ENCODE assay signal across 25 mouse cellular contexts in the genomic region with DNA sequence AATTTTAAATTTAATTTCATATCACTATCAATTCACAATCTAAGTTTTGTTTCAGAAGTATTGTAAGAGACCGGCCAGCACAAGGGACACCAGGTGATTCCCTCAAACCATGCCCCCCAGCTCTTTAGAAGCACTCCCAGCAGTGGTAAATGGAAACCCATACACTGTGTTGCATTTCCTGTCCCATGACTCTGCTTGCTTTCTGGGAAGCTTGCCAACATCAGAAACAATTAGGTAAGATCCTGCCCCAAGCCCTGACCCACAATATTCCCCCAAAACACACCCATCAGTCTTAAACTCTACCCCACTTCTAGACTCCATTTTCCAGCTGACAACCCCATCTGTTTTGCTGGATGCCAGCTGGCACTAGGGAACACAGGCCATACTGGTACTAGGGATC.
DNase-seq lines count a peak whose midpoint lies in the region; ATAC-seq and TF ChIP-seq lines count a peak whose summit lies in the region.
"Had no signal": no experiment of that assay in that cellular context is flagged by ENCODE, and none has a peak within 500 bp of the region (broad histone marks: within the 10 kb centered on the region; RNA-seq: fewer than 3 reads in every experiment).

No protein-coding gene starts in this region.

- no peaks in the 10 kb centered on the region for H3K36me3 ChIP-seq in lung, embryonic 14.5 days (ENCODE audit: insufficient read depth)
- no peaks in the 10 kb centered on the region for H3K36me3 ChIP-seq in lung, postnatal 0 days (ENCODE audit: insufficient read depth, low read length)
- H3K36me3 ChIP-seq: embryonic facial prominence, embryonic 15.5 days; forebrain, embryonic 12.5 days; forebrain, embryonic 15.5 days; hindbrain, embryonic 10.5 days; hindbrain, embryonic 13.5 days; intestine, embryonic 15.5 days had no signal

- no peak for ATAC-seq in lung, embryonic 14.5 days (ENCODE audit: insufficient read depth)
- ATAC-seq in lung, postnatal 0 days = no peak
- 0 out of 2 replicates have a peak, but pooled peaks have one; percentile 32 for ATAC-seq in common myeloid progenitor, adult 5-6 weeks (replicated peaks; ENCODE audit: low read depth, poor library complexity, severe bottlenecking)
- ATAC-seq in megakaryocyte progenitor cell, adult 5-6 weeks (replicated peaks; ENCODE audit: poor library complexity) = peak; percentile 68
- ATAC-seq: activated CD4-positive, CD25-positive, alpha-beta regulatory T cell, adult 4 months; forebrain, embryonic 15.5 days; hindbrain, embryonic 16.5 days; intestine, embryonic 15.5 days had no signal

- no peak overlapping the region for H3K4me3 ChIP-seq in lung, embryonic 14.5 days (ENCODE audit: low read depth, low read length)
- H3K4me3 ChIP-seq in lung, postnatal 0 days (ENCODE audit: low read depth, low read length) = no peak overlapping the region
- H3K4me3 ChIP-seq: embryonic facial prominence, embryonic 15.5 days; erythroblast, embryonic 14.5 days; forebrain, embryonic 12.5 days; forebrain, embryonic 15.5 days; hindbrain, embryonic 10.5 days; hindbrain, embryonic 13.5 days; intestine, embryonic 15.5 days had no signal

- no peaks in the 10 kb centered on the region for H3K4me1 ChIP-seq in lung, embryonic 14.5 days (ENCODE audit: insufficient read depth)
- H3K4me1 ChIP-seq in lung, postnatal 0 days (ENCODE audit: insufficient read depth, low read depth, low read length) = no peaks in the 10 kb centered on the region
- H3K4me1 ChIP-seq: embryonic facial prominence, embryonic 15.5 days; forebrain, embryonic 12.5 days; forebrain, embryonic 15.5 days; hindbrain, embryonic 10.5 days; hindbrain, embryonic 13.5 days; intestine, embryonic 15.5 days had no signal

- no peaks in the 10 kb centered on the region for H3K9me3 ChIP-seq in lung, embryonic 14.5 days (ENCODE audit: low read depth, low read length)
- no peaks in the 10 kb centered on the region for H3K9me3 ChIP-seq in lung, postnatal 0 days (ENCODE audit: low read length)
- H3K9me3 ChIP-seq: embryonic facial prominence, embryonic 15.5 days; forebrain, embryonic 12.5 days; forebrain, embryonic 15.5 days; hindbrain, embryonic 10.5 days; hindbrain, embryonic 13.5 days; intestine, embryonic 15.5 days had no signal

- H3K9ac ChIP-seq in lung, embryonic 14.5 days = no peak overlapping the region
- no peak overlapping the region for H3K9ac ChIP-seq in lung, postnatal 0 days (replicated peaks; ENCODE audit: low read depth)
- H3K9ac ChIP-seq: embryonic facial prominence, embryonic 15.5 days; forebrain, embryonic 12.5 days; forebrain, embryonic 15.5 days; hindbrain, embryonic 13.5 days; intestine, embryonic 15.5 days had no signal

- H3K27me3 ChIP-seq in lung, embryonic 14.5 days (ENCODE audit: insufficient read depth, low read length) = no peaks in the 10 kb centered on the region
- no peaks in the 10 kb centered on the region for H3K27me3 ChIP-seq in lung, postnatal 0 days (replicated peaks; ENCODE audit: insufficient read depth, low read length)
- H3K27me3 ChIP-seq: embryonic facial prominence, embryonic 15.5 days; forebrain, embryonic 12.5 days; forebrain, embryonic 15.5 days; hindbrain, embryonic 13.5 days; intestine, embryonic 15.5 days had no signal

- peak; percentile 21 for DNase-seq in lung, embryonic 14.5 days
- DNase-seq in lung, postnatal 0 days (ENCODE audit: low spot score) = no peak
- DNase-seq in 416B (ENCODE audit: low read depth) = peak; percentile 76
- no peak for DNase-seq in thymus, postnatal 0 days (ENCODE audit: low spot score)
- no peak for DNase-seq in adrenal gland, adult 2 months
- DNase-seq: adrenal gland, postnatal 14 days; cerebellum, adult 11-12 months; cerebellum, adult 9-11 months; cerebellum, postnatal 25 days; embryo, embryonic 11 days; gastrocnemius, postnatal 25 days; heart, adult 11 months; kidney, adult 11 months had no signal

- 77% methylated on average over 1 of the region's 1 CpGs for whole genome bisulfite sequencing in lung, embryonic 14.5 days
- WGBS in lung, postnatal 0 days = 77% methylated on average over 1 of the region's 1 CpGs

- no peak overlapping the region for H3K27ac ChIP-seq in lung, embryonic 14.5 days (ENCODE audit: low read depth)
- H3K27ac ChIP-seq in lung, postnatal 0 days (ENCODE audit: low read length) = no peak overlapping the region
- H3K27ac ChIP-seq: embryonic facial prominence, embryonic 15.5 days; forebrain, embryonic 12.5 days; forebrain, embryonic 15.5 days; hindbrain, embryonic 10.5 days; hindbrain, embryonic 13.5 days; intestine, embryonic 15.5 days had no signal

- TF ChIP-seq EP300 in lung, postnatal 0 days (IDR thresholded peaks at IDR 0.05) = no peak

- TF ChIP-seq CTCF in lung, embryonic 14.5 days (IDR thresholded peaks at IDR 0.05; ENCODE audit: low read depth) = no peak
- TF ChIP-seq CTCF in lung, postnatal 0 days (IDR thresholded peaks at IDR 0.05) = no peak

- H3K4me2 ChIP-seq in lung, embryonic 14.5 days = no peak overlapping the region
- no peak overlapping the region for H3K4me2 ChIP-seq in lung, postnatal 0 days (replicated peaks; ENCODE audit: low read depth, low read length)
- H3K4me2 ChIP-seq: embryonic facial prominence, embryonic 15.5 days; forebrain, embryonic 12.5 days; forebrain, embryonic 15.5 days; heart, embryonic 11.5 days; hindbrain, embryonic 13.5 days; intestine, embryonic 15.5 days had no signal

Comparison
In these comparisons a context has a peak if more than half of its experiments do, and no peak if none do; other contexts are left out.
1. DNase-seq: peak in lung, embryonic 14.5 days (single experiment) and 416B (single experiment); none in lung, postnatal 0 days (single experiment), thymus, postnatal 0 days (single experiment) and adrenal gland, adult 2 months (single experiment).
2. ATAC-seq: peak in common myeloid progenitor, adult 5-6 weeks (single experiment) and megakaryocyte progenitor cell, adult 5-6 weeks (single experiment); none in lung, embryonic 14.5 days (single experiment) and lung, postnatal 0 days (single experiment).